Mouse (Mus musculus): ENCODE results near the gene Rad50. TPM values are rescaled to one million over a fixed set of nuclear protein-coding genes. Genes with fewer than 3 reads are reported as not detected.

Gene Rad50
- polyA plus RNA-seq, 1 experiment = 76.9 TPM

DNA sequence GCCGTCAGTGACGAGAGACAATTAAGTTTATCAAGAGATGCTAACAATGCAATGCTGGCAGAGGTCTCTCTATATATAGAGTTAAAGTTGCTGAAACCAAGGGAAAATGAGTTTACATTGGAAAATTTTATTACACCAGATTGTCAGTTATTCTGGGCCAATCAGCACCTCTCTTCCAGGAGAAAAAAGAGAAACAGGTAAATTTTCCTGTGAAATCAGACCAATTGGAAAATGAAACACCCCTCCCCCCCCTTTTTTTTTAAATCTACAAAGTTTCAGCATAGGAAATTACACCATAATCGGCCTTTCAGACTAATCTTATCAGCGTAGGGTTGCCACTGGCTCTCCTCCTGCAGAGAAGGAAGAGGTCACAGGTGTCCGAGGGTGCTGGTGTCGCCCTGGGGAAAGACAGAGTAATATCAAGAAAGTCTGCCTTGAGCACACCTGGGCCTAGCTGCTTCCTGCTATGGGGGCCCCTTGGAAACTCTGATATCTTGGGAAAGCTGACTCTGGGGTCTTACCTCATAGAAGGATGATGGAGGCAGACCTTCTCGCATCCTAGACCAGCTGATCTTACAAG lies 88.4 kb downstream of the Rad50 start, which contains the start of gene Il4:
TSS of gene Il4 (minus strand) at position 51 of the 580 bp plus-strand sequence.
- Histone ChIP-seq H3K27ac (ENCODE audit: insufficient read depth, low read depth, low read length) (no peak within 1 kb of the TSS), H3K4me3 (ENCODE audit: insufficient read depth, low read depth, low read length) (no peak within 1 kb of the TSS), H3K4me1 (ENCODE audit: control insufficient read depth, insufficient read depth, low read length) (no peaks in the 10 kb centered on the region)
- TF ChIP-seq POLR2A (IDR thresholded peaks at IDR 0.05; ENCODE audit: insufficient read depth, low read depth, low read length) = no peak
- TF ChIP-seq CTCF (IDR thresholded peaks at IDR 0.05; ENCODE audit: insufficient read depth, low read depth, low read length) = no peak
- WGBS = 91% methylated on average over 7 of the region's 7 CpGs

DNA sequence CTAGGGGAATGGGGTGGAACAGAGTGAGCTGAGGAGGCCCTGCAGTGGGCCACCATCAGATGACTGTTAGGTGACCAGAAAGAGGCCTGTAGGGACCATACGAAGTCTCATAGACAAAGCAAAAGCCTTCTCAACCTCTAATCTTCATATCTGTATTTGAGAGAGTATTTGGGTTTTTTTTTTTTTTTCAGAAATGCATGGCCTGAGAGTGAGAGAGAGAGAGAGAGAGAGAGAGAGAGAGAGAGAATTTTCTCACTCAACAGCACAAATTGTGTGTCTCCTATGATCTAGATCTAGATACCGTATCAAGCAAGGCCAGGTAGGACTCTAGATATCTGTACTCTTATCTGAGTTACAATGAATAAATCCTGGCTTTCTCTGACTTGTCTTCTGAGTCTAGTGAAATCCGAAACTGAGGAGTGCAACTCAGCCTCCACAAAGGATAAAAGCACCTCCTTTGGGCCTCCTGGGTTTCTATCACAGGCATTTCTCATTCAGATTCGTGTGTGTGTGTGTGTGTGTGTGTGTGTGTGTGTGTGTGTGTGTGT lies 89.5 kb downstream of the Rad50 start:
- WGBS = 74% methylated on average over 4 of the region's 4 CpGs
- no peak overlapping the region for H3K4me3 ChIP-seq (ENCODE audit: insufficient read depth, low read depth, low read length)
- TF ChIP-seq CTCF (IDR thresholded peaks at IDR 0.05; ENCODE audit: insufficient read depth, low read depth, low read length) (no peak), POLR2A (IDR thresholded peaks at IDR 0.05; ENCODE audit: insufficient read depth, low read depth, low read length) (no peak)
- no peaks in the 10 kb centered on the region for H3K4me1 ChIP-seq (ENCODE audit: control insufficient read depth, insufficient read depth, low read length)
- H3K27ac ChIP-seq (ENCODE audit: insufficient read depth, low read depth, low read length) = no peak overlapping the region

DNA sequence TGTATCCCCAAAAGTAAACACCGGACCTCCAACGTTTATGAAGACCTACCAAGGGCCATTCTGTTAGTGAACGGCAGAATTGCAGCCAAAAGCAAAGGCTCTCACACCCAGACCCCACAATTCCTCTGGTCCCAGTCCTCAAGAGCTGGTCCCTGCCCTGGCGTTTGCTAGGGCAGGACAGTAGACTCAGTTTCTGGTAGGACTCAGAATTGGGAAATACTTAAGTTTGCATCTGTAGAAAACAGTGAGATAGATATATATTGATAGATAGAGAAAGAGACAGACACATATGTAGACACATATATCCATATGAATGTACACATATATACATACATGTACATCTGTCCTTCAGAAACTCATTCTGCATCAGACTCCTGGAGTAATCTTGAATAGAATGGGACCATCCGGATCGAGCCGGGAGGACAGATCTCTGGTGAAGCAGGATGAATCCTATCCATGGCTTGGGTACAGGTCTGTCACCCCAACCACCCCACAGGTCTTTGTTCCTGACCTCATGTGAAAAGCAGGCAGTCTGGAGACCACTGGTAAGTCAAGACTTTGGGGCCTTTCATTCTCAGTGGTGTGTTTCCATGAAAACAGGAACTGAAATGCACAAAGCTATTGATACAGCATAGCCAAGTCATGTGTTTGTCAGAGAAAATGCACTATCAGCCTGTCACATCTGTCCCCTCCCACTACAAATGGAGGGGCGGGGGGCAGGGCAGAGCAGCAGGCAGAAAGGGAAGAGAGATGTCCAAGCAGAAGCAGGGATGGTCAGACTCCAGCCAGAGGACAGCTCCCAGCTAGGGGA lies 90.2 kb downstream of the Rad50 start:
- 84% methylated on average over 8 of the region's 8 CpGs for WGBS
- TF ChIP-seq CTCF (IDR thresholded peaks at IDR 0.05; ENCODE audit: insufficient read depth, low read depth, low read length) = no peak
- H3K4me3 ChIP-seq (ENCODE audit: insufficient read depth, low read depth, low read length) = no peak overlapping the region
- H3K27ac ChIP-seq (ENCODE audit: insufficient read depth, low read depth, low read length) = no peak overlapping the region
- H3K4me1 ChIP-seq (ENCODE audit: control insufficient read depth, insufficient read depth, low read length) = no peaks in the 10 kb centered on the region

DNA sequence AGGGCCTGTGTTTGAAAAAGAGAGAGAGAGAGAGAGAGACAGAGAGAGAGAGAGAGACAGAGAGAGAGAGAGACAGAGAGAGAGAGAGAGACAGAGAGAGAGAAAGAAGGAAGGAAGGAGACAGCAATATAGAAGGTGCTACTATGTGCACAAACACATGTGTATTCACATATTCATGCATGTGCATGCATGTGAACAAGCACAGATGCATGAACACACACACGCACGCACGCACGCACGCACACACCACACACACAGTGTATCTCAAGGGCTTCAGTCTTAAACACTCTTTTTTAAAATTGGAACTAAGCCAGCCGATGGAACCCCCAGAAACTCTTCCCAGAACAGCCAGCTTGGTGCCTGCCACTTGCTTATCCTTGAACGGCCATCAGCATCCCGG lies 91.5 kb downstream of the Rad50 start:
- no peak for TF ChIP-seq CTCF (IDR thresholded peaks at IDR 0.05; ENCODE audit: insufficient read depth, low read depth, low read length)
- no peak for TF ChIP-seq POLR2A (IDR thresholded peaks at IDR 0.05; ENCODE audit: insufficient read depth, low read depth, low read length)
- Histone ChIP-seq H3K4me3 (ENCODE audit: insufficient read depth, low read depth, low read length) (no peak overlapping the region), H3K27ac (ENCODE audit: insufficient read depth, low read depth, low read length) (no peak overlapping the region), H3K4me1 (ENCODE audit: control insufficient read depth, insufficient read depth, low read length) (no peaks in the 10 kb centered on the region)
- whole genome bisulfite sequencing = 94% methylated on average over 8 of the region's 8 CpGs

DNA sequence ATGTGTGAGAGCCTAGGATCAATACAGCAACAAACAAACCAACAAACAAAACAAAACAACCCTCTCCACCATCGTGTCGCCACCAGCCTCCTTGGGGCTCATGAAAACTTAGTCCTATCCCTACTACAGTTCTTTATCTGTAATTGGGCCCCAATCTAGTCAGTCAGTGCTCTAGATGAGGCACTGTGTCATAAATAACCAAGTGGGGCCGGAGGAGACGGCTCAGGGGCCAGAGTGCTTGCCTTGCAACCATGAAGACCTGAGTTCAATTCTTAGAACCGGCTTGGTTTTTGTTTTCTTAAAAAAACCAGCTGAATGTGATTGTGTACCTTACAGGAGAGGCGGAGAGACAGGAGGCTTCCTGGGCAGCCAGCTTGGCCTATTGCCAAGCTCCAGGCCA lies 91.9 kb downstream of the Rad50 start:
- H3K4me1 ChIP-seq (ENCODE audit: control insufficient read depth, insufficient read depth, low read length) = no peaks in the 10 kb centered on the region
- H3K4me3 ChIP-seq (ENCODE audit: insufficient read depth, low read depth, low read length) = no peak overlapping the region
- TF ChIP-seq CTCF (IDR thresholded peaks at IDR 0.05; ENCODE audit: insufficient read depth, low read depth, low read length) (no peak), POLR2A (IDR thresholded peaks at IDR 0.05; ENCODE audit: insufficient read depth, low read depth, low read length) (no peak)
- no peak overlapping the region for H3K27ac ChIP-seq (ENCODE audit: insufficient read depth, low read depth, low read length)
- WGBS = 58% methylated on average over 6 of the region's 6 CpGs

DNA sequence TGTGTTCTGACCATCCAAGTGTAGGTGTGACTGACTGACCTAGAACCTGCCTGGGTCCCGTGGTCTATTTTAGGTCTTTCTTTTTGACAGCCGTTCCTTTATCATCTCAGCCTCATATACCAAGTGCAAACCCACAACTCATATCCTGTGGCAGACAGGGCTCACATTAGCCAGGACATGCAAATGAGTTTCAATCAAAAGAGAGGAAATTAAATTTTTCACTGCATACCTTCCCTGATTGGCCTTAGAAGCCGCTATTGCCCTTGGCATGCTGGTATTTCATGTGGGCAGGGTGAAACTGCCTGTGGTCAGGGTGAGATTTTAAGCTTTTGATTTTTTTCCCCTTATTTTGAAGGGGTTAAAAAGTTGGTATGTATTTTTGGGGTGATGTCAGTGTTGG lies 97.4 kb downstream of the Rad50 start:
- TF ChIP-seq CTCF (IDR thresholded peaks at IDR 0.05; ENCODE audit: insufficient read depth, low read depth, low read length) (no peak), POLR2A (IDR thresholded peaks at IDR 0.05; ENCODE audit: insufficient read depth, low read depth, low read length) (no peak)
- 88% methylated on average over 3 of the region's 3 CpGs for WGBS

DNA sequence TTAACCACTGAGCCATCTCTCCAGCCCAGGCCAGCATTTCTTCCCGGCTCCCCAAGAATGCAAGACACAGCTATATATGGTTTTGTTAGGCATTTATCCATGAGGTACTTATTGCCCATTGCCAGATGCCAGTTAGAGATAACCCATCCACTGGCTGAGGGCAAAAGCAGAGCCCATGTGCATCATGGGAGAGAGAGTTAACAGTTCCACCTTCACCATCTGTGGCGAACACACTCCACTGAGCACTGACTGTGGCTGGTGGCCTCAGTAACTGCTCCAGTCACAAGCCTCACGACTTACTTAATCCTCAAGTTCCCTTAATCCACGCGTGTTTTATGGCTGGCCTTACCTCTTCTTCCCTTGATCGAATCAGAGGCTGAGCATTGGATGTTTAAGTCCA lies 97.9 kb downstream of the Rad50 start:
- TF ChIP-seq CTCF (IDR thresholded peaks at IDR 0.05; ENCODE audit: insufficient read depth, low read depth, low read length) = no peak
- no peak for TF ChIP-seq POLR2A (IDR thresholded peaks at IDR 0.05; ENCODE audit: insufficient read depth, low read depth, low read length)
- Histone ChIP-seq H3K4me3 (ENCODE audit: insufficient read depth, low read depth, low read length) (no peak overlapping the region), H3K4me1 (ENCODE audit: control insufficient read depth, insufficient read depth, low read length) (peaks cover 10% of the 10 kb centered on the region; the same call in 1 of the 2 replicates), H3K27ac (ENCODE audit: insufficient read depth, low read depth, low read length) (no peak overlapping the region)
- WGBS = 86% methylated on average over 6 of the region's 6 CpGs

More for the DNA sequence above, 97.4 kb downstream of the Rad50 start:
- H3K27ac ChIP-seq (ENCODE audit: insufficient read depth, low read depth, low read length) = no peak overlapping the region
- no peak overlapping the region for H3K4me3 ChIP-seq (ENCODE audit: insufficient read depth, low read depth, low read length)
- peaks cover 10% of the 10 kb centered on the region; the same call in 1 of the 2 replicates for H3K4me1 ChIP-seq (ENCODE audit: control insufficient read depth, insufficient read depth, low read length)

DNA sequence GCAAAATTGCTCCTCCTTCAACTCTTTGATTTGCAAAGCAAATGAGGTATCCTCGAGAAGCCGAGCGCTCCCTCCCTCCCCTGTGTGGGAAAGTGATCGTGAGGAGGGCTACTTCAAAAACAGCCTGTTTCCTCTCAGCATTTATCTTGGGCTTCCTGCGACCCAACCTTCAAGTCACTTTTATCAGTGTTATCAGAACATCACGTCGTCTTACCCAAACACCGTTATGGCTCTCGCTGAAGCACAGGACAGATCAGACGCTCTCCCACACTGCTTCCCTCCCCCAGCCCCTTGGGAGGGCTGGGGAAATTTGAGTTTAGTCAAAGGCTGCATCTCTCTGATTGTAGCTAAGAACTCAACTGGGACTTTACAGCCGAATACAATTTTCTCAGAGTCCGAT lies 101.5 kb downstream of the Rad50 start:
- WGBS = 22% methylated on average over 12 of the region's 12 CpGs
- Histone ChIP-seq H3K4me3 (ENCODE audit: insufficient read depth, low read depth, low read length) (no peak overlapping the region), H3K27ac (ENCODE audit: insufficient read depth, low read depth, low read length) (no peak overlapping the region), H3K4me1 (ENCODE audit: control insufficient read depth, insufficient read depth, low read length) (peaks cover 10% of the 10 kb centered on the region; the same call in 1 of the 2 replicates)
- TF ChIP-seq POLR2A (IDR thresholded peaks at IDR 0.05; ENCODE audit: insufficient read depth, low read depth, low read length) = no peak
- TF ChIP-seq CTCF (IDR thresholded peaks at IDR 0.05; ENCODE audit: insufficient read depth, low read depth, low read length) = no peak

DNA sequence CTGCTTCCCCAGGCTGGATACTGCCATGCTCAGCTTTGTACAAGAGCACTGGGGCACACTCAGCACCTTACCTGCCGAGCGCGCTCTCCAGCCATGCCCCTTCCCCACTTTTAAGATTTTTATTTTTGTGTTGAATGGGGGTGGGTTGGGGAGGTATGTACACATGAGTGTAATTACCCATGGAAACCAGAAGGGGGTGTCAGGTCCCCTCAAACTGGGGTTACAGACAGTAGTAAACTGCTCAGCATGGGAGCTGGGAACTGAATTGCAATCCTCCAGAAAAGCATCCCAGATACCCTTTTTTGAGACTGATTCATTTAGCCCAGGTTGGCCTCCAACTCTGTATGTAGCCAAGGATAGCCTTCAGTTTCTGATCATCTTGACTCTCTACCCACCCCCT lies 102.1 kb downstream of the Rad50 start:
- no peak overlapping the region for H3K27ac ChIP-seq (ENCODE audit: insufficient read depth, low read depth, low read length)
- 95% methylated on average over 3 of the region's 3 CpGs for WGBS
- H3K4me3 ChIP-seq (ENCODE audit: insufficient read depth, low read depth, low read length) = no peak overlapping the region
- peaks cover 10% of the 10 kb centered on the region; the same call in 1 of the 2 replicates for H3K4me1 ChIP-seq (ENCODE audit: control insufficient read depth, insufficient read depth, low read length)
- TF ChIP-seq CTCF (IDR thresholded peaks at IDR 0.05; ENCODE audit: insufficient read depth, low read depth, low read length) = no peak
- no peak for TF ChIP-seq POLR2A (IDR thresholded peaks at IDR 0.05; ENCODE audit: insufficient read depth, low read depth, low read length)

Other genes starting within 250 kb of the Rad50 start
- not detected in 2 replicates for gene Gm9837, start 236.8 kb downstream of the Rad50 start, polyA plus RNA-seq (2012; ENCODE audit: insufficient read depth, insufficient read length, low replicate concordance, missing spikeins)
- not detected in 2 replicates for gene Gm9945, start 227.2 kb downstream of the Rad50 start, polyA plus RNA-seq (2012; ENCODE audit: insufficient read depth, insufficient read length, low replicate concordance, missing spikeins)
- gene Sowaha, start 227.0 kb downstream of the Rad50 start, polyA plus RNA-seq (2012; ENCODE audit: insufficient read depth, insufficient read length, low replicate concordance, missing spikeins) = not detected in 2 replicates
- gene Sept8, start 188.1 kb downstream of the Rad50 start, polyA plus RNA-seq (2012; ENCODE audit: insufficient read depth, insufficient read length, low replicate concordance, missing spikeins) = 232 TPM in 1 of 2 replicates, not detected in the other
- gene Kif3a, start 139.9 kb downstream of the Rad50 start, polyA plus RNA-seq (2012; ENCODE audit: insufficient read depth, insufficient read length, low replicate concordance, missing spikeins) = not detected in 2 replicates
- gene Il4, start 88.7 kb downstream of the Rad50 start, polyA plus RNA-seq (2012; ENCODE audit: insufficient read depth, insufficient read length, low replicate concordance, missing spikeins) = not detected in 2 replicates
- not detected in 2 replicates for gene Il13, start 72.6 kb downstream of the Rad50 start, polyA plus RNA-seq (2012; ENCODE audit: insufficient read depth, insufficient read length, low replicate concordance, missing spikeins)
- gene Il5, start 13.5 kb upstream of the Rad50 start, polyA plus RNA-seq (2012; ENCODE audit: insufficient read depth, insufficient read length, low replicate concordance, missing spikeins) = not detected in 2 replicates
- gene Irf1, start 62.7 kb upstream of the Rad50 start, polyA plus RNA-seq (2012; ENCODE audit: insufficient read depth, insufficient read length, low replicate concordance, missing spikeins) = not detected in 2 replicates
- gene Gm17334, start 65.9 kb upstream of the Rad50 start, polyA plus RNA-seq (2012; ENCODE audit: insufficient read depth, insufficient read length, low replicate concordance, missing spikeins) = not detected in 2 replicates
- not detected in 2 replicates for gene Gm12216, start 151.9 kb upstream of the Rad50 start, polyA plus RNA-seq (2012; ENCODE audit: insufficient read depth, insufficient read length, low replicate concordance, missing spikeins)
- gene Slc22a5, start 184.3 kb upstream of the Rad50 start, polyA plus RNA-seq (2012; ENCODE audit: insufficient read depth, insufficient read length, low replicate concordance, missing spikeins) = not detected in 2 replicates